ENCODE assay signal across 11 mouse cellular contexts in the genomic region with DNA sequence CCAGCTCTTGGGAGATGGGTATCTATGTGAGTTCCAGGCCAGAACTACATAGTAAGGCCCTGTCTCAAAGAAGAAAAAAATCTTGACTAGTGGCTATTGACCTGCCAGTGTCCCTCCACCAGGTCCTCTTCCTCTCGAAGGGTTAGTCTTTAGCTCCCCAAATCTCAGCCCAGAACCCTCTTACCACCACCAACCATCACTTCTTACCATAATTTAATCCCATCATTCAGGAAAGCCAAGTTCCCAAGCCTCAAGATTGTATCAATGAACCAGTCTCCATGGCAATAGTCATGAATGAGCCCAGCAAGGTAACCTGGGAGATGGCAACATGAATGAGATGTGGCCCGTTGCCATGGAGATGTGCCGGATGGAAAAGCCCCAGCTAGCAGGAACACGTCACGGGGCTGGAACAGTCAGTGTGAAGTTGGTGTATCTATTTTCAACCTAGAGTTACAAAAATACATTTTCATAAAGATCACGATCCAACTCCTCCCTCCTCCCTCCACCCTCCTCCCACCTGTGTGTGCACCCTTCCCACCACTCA.
DNase-seq lines count a peak whose midpoint lies in the region; ATAC-seq and TF ChIP-seq lines count a peak whose summit lies in the region.
"Had no signal": no experiment of that assay in that cellular context is flagged by ENCODE, and none has a peak within 500 bp of the region (broad histone marks: within the 10 kb centered on the region; RNA-seq: fewer than 3 reads in every experiment).

No protein-coding gene starts in this region.

- no peak overlapping the region for H3K9ac ChIP-seq in forebrain, postnatal 0 days
- no peak overlapping the region for H3K9ac ChIP-seq in midbrain, embryonic 16.5 days (ENCODE audit: low read depth, low read length)
- no peak overlapping the region for H3K9ac ChIP-seq in intestine, postnatal 0 days (ENCODE audit: low read depth, low read length)
- no peak overlapping the region for H3K9ac ChIP-seq in kidney, embryonic 15.5 days
- H3K9ac ChIP-seq: stomach, embryonic 15.5 days had no signal

- 30% methylated on average over 6 of the region's 6 CpGs for WGBS in forebrain, postnatal 0 days
- WGBS in midbrain, embryonic 16.5 days, result 23% methylated on average over 6 of the region's 6 CpGs
- WGBS in intestine, postnatal 0 days, result 83% methylated on average over 6 of the region's 6 CpGs
- 87% methylated on average over 6 of the region's 6 CpGs for WGBS in kidney, embryonic 15.5 days

- H3K4me1 ChIP-seq in forebrain, postnatal 0 days (ENCODE audit: insufficient read depth), result peaks cover 5% of the 10 kb centered on the region; the same call in 1 of the 2 replicates
- H3K4me1 ChIP-seq in midbrain, embryonic 16.5 days (ENCODE audit: control insufficient read depth, insufficient read depth, low read length), result peaks cover 10% of the 10 kb centered on the region
- no peaks in the 10 kb centered on the region for H3K4me1 ChIP-seq in intestine, postnatal 0 days (replicated peaks; ENCODE audit: control insufficient read depth, insufficient read depth, low read length)
- H3K4me1 ChIP-seq in kidney, embryonic 15.5 days, result no peaks in the 10 kb centered on the region
- H3K4me1 ChIP-seq: stomach, embryonic 15.5 days had no signal

- no peaks in the 10 kb centered on the region for H3K36me3 ChIP-seq in forebrain, postnatal 0 days (ENCODE audit: insufficient read depth)
- no peaks in the 10 kb centered on the region for H3K36me3 ChIP-seq in midbrain, embryonic 16.5 days (ENCODE audit: control insufficient read depth, insufficient read depth, low read length)
- no peaks in the 10 kb centered on the region for H3K36me3 ChIP-seq in intestine, postnatal 0 days (ENCODE audit: control insufficient read depth, insufficient read depth)
- H3K36me3 ChIP-seq in kidney, embryonic 15.5 days, result no peaks in the 10 kb centered on the region
- H3K36me3 ChIP-seq: stomach, embryonic 15.5 days had no signal

- H3K4me2 ChIP-seq in forebrain, postnatal 0 days (ENCODE audit: low read depth), result no peak overlapping the region
- no peak overlapping the region for H3K4me2 ChIP-seq in midbrain, embryonic 16.5 days (ENCODE audit: low read length)
- no peak overlapping the region for H3K4me2 ChIP-seq in intestine, postnatal 0 days (replicated peaks; ENCODE audit: low read depth)
- no peak overlapping the region for H3K4me2 ChIP-seq in kidney, embryonic 15.5 days
- H3K4me2 ChIP-seq: stomach, embryonic 15.5 days had no signal

- H3K27me3 ChIP-seq in forebrain, postnatal 0 days (ENCODE audit: insufficient read depth, low read length), result no peaks in the 10 kb centered on the region
- no peaks in the 10 kb centered on the region for H3K27me3 ChIP-seq in midbrain, embryonic 16.5 days (ENCODE audit: control insufficient read depth, insufficient read depth, low read depth, low read length)
- H3K27me3 ChIP-seq in intestine, postnatal 0 days (replicated peaks; ENCODE audit: control insufficient read depth, insufficient read depth, low read length), result no peaks in the 10 kb centered on the region
- no peaks in the 10 kb centered on the region for H3K27me3 ChIP-seq in kidney, embryonic 15.5 days
- H3K27me3 ChIP-seq: stomach, embryonic 15.5 days had no signal

- TF ChIP-seq CTCF in forebrain, postnatal 0 days (IDR thresholded peaks at IDR 0.05; ENCODE audit: low read depth), result no peak
- no peak for TF ChIP-seq CTCF in intestine, postnatal 0 days (IDR thresholded peaks at IDR 0.05; ENCODE audit: low read depth)

- no peak overlapping the region for H3K4me3 ChIP-seq in forebrain, postnatal 0 days (ENCODE audit: low read depth, low read length)
- no peak overlapping the region for H3K4me3 ChIP-seq in midbrain, embryonic 16.5 days (ENCODE audit: low read depth, low read length)
- no peak overlapping the region for H3K4me3 ChIP-seq in intestine, postnatal 0 days (ENCODE audit: low read depth, low read length)
- no peak overlapping the region for H3K4me3 ChIP-seq in kidney, embryonic 15.5 days (replicated peaks)
- H3K4me3 ChIP-seq: stomach, embryonic 15.5 days had no signal

- no peaks in the 10 kb centered on the region for H3K9me3 ChIP-seq in forebrain, postnatal 0 days (ENCODE audit: low read length)
- H3K9me3 ChIP-seq in midbrain, embryonic 16.5 days (replicated peaks; ENCODE audit: control insufficient read depth, low read length, poor library complexity, severe bottlenecking), result no peaks in the 10 kb centered on the region
- H3K9me3 ChIP-seq in intestine, postnatal 0 days (ENCODE audit: control insufficient read depth), result no peaks in the 10 kb centered on the region
- H3K9me3 ChIP-seq in kidney, embryonic 15.5 days (replicated peaks), result no peaks in the 10 kb centered on the region
- H3K9me3 ChIP-seq: stomach, embryonic 15.5 days had no signal

- peak; percentile 98 for ATAC-seq in forebrain, postnatal 0 days
- peak; percentile 86 for ATAC-seq in midbrain, embryonic 16.5 days
- ATAC-seq in intestine, postnatal 0 days, result no peak
- no peak for ATAC-seq in kidney, embryonic 15.5 days (replicated peaks; ENCODE audit: low FRiP score)

- H3K27ac ChIP-seq in forebrain, postnatal 0 days (ENCODE audit: low read depth, low read length), result peak overlapping the region; percentile 57; the same call in 1 of the 2 replicates
- no peak overlapping the region for H3K27ac ChIP-seq in midbrain, embryonic 16.5 days (ENCODE audit: low read length)
- H3K27ac ChIP-seq in intestine, postnatal 0 days (ENCODE audit: low read depth, low read length), result no peak overlapping the region
- H3K27ac ChIP-seq in kidney, embryonic 15.5 days, result no peak overlapping the region
- H3K27ac ChIP-seq: stomach, embryonic 15.5 days had no signal

- DNase-seq in cerebellum, adult 11-12 months, result peak; percentile 75
- peak; percentile 89 for DNase-seq in forebrain, postnatal 0 days
- DNase-seq in layer of hippocampus, postnatal 10 days (ENCODE audit: low spot score in 2 of 2), result peak; percentile 74 to 80
- DNase-seq in yolk sac, embryonic 10.5 days (ENCODE audit: low spot score), result no peak
- no peak for DNase-seq in kidney, adult 9 months
- DNase-seq: adrenal gland, adult 8-10 months; kidney, adult 18-20 months had no signal

Comparison
In these comparisons a context has a peak if more than half of its experiments do, and no peak if none do; other contexts are left out.
1. DNase-seq: peak in cerebellum, adult 11-12 months (single experiment), forebrain, postnatal 0 days (single experiment) and layer of hippocampus, postnatal 10 days (2 of 2); none in yolk sac, embryonic 10.5 days (single experiment) and kidney, adult 9 months (single experiment).
2. ATAC-seq: peak in forebrain, postnatal 0 days (single experiment) and midbrain, embryonic 16.5 days (single experiment); none in intestine, postnatal 0 days (single experiment) and kidney, embryonic 15.5 days (single experiment).